Mouse (Mus musculus) c-Kit-positive CD71-positive TER-119-negative erythroid progenitor cells, embryonic 14.5 days (primary cell): ENCODE results near the gene Cep72.
A peak's percentile ranks its signal among the peaks of the same experiment; 100 is the strongest.
"Not testable (repeated sequence)": the region's sequence is repeated elsewhere in the genome, so short reads cannot be mapped to it uniquely, and the experiment has no call there.

Source experiments
- DNase-seq: peaks from one replicate; pipeline ENCODE4 v3.0.0-alpha.2; 2013; ENCODE audit warnings: low read depth

Cep72 gene

GRCm38 (mm10) chr13:74030691-74031090, 31.4 kb downstream of the Cep72 start:
- DNase-seq, result no peak

- no peak for DNase-seq
Measured at GRCm38 (mm10) chr13:74029013-74029412, 33.1 kb downstream of the Cep72 start.

- no peak for DNase-seq
Measured at GRCm38 (mm10) chr13:74028116-74028515, 34.0 kb downstream of the Cep72 start.

DNA sequence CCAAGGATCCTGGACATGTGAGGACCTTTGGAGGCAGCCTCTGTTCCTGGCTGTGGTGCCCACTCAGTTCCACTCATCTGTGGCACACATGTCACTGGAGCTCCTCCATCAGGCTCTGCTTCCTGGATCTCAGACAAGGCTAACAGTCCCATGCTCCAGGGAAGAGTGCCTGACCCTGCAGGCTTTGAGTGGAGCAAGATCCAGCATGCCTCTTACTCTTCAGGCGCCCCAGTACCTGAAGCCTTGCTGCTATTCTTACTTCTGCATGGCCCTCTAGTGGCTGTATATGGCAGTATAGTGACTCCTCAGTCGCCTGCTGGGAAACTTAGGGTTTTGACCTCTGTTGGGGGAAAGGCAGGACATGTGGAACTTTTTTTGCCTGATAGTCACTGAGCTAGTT, 35.9 kb downstream of the Cep72 start:
- no peak for DNase-seq

DNA sequence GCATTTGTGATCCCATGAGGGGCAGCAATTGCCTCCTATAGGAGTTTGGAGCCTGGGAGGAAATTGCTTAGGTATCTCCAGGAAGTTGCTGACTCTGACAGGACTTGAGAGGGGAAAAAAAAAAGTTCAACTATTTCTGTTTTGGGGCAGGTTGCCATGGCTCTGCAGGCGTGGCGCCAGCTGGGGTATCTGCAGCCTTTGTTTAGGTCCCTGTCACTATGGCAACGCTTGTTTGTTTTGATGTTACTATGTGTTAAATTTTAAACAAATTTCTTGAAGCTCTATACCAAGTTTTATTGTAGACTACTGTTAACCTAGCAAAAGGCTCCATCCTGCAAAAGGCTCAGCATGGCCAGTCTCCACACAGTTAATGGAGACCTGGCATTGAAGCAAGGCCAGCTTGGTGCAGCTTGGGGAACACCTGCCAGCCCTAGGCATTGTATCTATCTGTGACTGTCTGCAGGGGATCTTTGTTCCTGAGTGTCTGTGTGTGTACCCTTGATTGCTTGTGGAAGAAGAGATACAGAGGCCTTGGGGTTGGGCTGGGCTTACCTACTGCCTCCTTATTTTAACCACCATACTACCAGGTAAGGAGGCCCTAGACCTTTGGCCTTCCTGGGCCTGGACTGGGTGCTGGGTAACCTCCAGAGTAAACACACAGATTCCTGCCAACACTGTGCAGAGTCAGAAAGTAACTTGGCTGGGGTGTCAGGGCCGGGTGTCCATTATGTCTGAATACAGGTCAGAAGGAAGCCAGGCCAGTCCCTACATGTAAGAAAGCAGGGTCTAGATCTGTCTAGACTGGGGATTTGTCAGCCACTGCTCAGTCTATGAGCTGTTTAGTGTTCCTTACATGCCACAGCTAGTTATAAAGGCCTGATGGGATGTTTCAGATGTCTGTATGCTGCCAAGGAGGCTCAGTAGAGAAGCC, 36.7 kb downstream of the Cep72 start:
- no peak for DNase-seq

DNA sequence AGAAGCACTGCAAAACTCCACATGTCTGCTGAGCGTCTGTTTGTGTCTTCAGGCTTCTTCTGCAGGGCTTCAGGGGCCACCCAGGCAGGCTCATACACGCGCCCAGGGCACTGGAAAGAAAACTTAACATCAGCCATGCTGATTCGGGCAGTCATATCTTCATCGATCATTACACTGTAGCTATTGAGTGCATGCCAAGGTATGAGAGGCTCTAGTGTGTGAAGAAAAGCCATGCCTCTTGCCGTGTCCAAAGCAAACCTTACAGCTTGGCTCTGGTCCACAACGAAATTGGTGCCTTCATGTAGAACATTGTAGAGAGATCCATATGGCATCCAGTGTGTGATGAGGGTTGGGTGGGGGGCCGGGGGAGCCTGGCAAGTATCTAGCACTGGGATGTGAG, 43.1 kb downstream of the Cep72 start:
- DNase-seq, result not testable (repeated sequence)

DNA sequence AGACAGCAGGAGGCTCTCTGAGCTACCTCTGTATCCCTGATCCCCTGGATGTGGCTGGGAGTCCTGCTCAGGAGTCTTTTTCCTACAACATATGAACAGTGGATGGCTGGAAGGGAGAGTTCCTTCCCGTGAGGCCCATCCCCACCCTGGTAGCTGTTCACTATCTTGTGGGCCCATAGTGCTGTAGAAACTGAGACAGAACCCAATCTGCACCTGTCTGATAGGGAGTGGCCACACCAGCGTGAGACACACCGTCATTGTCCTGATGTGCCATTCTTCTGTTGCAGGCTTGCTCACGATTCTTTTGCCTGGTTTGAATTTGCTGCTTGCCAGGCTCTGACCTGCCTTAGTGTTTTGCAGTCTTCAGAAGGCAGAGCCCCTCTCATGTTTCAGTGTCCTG, 44.7 kb downstream of the Cep72 start:
- DNase-seq, result no peak

GRCm38 (mm10) chr13:74015908-74016307, 46.2 kb downstream of the Cep72 start:
- no peak for DNase-seq

DNA sequence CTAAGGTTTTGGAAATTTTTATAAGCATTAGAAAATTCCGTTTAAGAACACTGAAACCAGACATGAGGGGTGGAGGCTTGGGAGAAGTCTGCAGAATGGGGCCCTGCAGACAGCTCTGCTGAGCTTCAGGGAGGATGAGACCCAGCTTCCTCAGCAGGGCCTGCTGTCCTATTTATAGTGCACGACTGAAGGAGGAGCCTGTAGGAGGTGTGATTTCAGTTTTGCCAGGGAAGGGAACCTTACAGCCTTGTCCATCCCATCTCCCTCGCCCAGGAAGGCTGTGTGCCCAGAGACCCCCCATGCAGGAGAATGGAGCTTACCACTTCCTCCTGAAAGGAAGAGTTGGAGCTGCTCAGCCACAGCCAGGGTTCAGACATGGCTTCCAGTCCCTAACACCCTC, 51.4 kb downstream of the Cep72 start:
- no peak for DNase-seq

DNA sequence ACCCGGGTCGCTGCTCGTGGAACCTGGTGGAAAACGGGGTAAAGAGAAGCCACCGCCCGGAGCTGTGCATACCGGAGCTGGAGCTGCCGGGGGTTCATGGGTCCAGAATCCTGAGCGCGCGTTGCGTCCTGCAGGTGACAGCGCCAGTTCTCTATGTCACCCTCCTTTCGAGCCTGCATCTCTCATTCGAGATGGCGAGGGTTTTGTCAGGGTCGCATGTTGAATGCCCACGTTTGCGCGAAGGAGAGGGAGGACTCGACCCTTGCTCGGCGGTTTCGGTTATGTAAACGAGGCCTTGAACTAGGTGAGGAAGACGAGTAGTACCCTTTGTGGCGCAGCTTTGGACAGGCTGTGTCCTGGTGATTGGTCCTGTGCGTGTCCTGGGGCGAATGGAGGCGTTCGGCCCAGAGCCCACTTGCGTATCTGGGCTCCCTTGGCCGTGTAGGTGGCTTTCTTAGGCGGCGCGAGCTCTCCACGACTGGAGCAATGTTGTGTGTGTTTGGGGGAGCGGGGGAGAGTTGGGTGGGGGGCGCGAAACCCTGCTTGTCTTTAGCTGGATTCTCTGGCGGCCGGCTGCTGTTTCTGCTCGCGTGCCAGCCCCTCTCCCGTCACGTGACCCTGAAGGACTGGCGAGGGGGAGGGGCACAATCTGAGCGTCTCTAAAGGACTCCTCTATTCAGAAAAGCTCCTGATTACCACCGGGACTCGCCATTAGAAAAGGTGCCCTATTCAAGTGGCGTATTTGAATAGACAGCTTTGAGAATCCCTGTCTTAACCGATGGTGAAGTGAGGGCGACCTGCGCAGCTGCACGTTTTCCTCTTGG, 52.1 kb downstream of the Cep72 start:
- no peak for DNase-seq

GRCm38 (mm10) chr13:74008948-74009718, 53.0 kb downstream of the Cep72 start, which contains the start of gene Tppp:
Tppp (plus strand) TSS chr13:74009407.
- DNase-seq, result peak; percentile 87

- not testable (repeated sequence) for DNase-seq
Measured at GRCm38 (mm10) chr13:74008216-74008615, 53.9 kb downstream of the Cep72 start.

GRCm38 (mm10) chr13:74006881-74007280, 55.2 kb downstream of the Cep72 start:
- DNase-seq, result not testable (repeated sequence)

DNA sequence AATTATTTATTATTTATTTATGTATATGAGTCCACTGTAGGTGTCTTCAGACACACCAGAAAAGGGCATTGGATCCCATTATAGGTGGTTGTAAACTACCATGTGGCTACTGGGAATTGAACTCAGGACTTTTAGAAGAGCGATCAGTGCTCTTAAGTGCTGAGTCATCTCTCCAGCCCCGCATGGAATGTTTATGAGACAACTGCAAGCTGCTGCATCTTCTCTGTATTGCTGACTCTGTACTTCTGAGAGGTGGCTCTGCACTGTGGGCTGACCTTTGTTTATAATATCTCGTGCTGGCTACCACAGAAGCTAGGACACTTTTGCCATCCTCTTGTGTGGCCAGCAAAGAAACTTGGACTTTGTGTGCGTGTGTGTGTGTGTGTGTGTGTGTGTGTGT, 60.6 kb downstream of the Cep72 start:
- no peak for DNase-seq

DNA sequence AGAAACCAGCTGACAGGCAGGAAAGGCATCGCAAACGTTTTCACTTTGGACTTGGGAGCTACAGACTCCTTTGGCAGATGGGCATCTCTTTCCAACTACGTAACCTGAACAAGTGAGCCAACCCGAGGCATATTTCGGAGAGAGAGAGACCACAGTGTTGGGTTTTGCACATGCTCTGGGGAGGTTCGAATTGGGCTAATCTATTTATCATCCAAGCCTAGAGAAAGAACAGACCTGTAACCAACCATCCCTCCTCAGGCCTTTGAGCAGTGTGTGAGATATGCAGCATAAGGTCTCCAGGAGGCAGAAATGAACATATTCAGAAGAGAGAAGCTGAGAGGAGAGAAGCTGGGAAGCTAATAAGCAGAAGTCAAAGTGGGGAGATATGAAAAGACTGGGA, 61.1 kb downstream of the Cep72 start:
- no peak for DNase-seq

DNA sequence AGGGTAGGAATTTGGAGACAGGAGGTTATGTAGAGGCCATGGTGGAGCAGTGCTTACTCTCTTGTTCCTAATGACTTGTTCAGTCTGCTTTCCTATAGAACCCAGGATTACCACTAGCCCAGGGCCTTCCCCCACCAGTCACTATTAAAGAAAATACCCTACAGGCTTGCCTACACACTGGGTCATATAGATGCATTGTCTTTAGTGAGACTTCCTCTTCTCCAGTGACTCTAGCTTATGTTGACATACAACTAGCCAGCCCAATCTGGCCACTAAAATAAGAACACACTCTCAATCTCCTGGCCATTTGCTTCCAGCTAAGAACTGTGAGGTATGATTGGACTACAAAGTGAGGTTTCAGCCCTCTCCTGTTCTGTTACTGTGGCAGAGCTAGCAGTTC, 61.6 kb downstream of the Cep72 start:
- no peak for DNase-seq

DNA sequence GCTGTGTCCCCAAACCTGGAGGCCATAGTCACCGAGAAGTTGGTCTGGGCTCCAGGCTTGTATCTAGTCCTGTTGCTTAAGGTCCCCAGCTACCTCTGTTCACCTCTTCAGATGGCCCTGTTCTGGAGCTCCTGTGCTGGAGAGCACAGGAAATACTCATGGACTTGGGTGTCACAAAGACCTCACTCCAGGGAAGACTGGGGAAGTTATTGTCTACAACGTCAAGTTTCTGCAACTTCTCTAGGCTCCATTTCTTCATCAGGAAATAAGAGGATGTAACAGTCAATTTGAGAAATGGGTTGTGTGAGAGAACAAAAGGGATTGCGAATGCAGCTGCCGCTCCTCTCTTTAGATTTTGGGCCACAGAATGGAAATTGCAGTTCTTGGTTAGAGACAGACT, 65.6 kb downstream of the Cep72 start:
- DNase-seq, result no peak

GRCm38 (mm10) chr13:73991267-73991666, 70.8 kb downstream of the Cep72 start:
- DNase-seq, result no peak

DNA sequence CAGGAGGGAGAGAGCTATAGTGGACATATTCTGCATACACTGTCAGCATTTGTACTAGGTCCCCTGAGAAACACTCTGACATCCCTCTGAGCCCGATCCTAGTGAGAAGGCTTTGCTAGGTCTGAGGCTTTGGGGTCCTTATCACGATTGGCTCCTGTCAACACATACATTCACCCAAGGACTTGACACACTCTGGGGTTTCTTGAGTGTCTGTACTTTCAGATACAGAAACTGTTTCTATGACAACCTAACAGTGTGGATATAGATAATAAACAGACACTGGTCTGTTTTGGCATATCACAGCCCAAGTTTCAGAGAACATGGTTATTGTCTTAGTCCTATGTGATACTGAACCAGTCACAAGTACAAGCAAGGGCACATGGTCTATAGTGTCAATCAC, 71.3 kb downstream of the Cep72 start:
- peak; percentile 81 for DNase-seq

DNA sequence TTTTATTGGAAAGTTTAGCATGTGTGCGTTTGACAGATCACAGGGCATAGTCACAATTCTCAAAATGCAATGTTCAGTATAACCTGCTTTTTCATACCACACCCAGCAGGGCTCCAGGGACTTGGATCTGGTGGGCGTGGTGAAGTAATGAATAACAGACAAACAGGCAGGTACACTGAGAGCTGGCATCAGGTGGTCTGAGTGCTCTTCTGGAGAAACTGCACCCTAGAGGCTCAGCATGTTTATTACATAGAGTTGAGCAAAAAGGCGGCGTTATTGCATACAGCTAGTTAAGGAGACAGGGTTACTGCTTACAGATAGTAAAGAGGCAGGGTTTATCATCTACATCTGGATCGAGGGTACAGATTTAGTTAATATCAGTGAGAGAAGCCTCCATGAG, 71.8 kb downstream of the Cep72 start:
- DNase-seq, result peak; percentile 41
